Mouse (Mus musculus) stomach, postnatal 0 days (tissue): Measurements from ENCODE around the gene Limd1. TPM values are rescaled to one million over a fixed set of nuclear protein-coding genes. Genes with fewer than 3 reads are reported as not detected.

Experiments used
- ATAC-seq: fragments of 200-750 bp; cut with Nextera tagmentation; 2 replicates; pipeline ENCODE4 v1.8.0; 2017; ENCODE audit not compliant: low FRiP score, low TSS enrichment
- DNase-seq: peaks from one replicate; pipeline ENCODE4 v3.0.0-alpha.2; 2016; ENCODE audit warnings: low spot score
- H3K27ac ChIP-seq: fragments of 300-500 bp; sonication (generic); replicated peaks from 2 replicates; pipeline ENCODE4 v1.5.1; 2014; ENCODE audit warnings: mild to moderate bottlenecking, control low read depth
- H3K27me3 ChIP-seq: fragments of 300-500 bp; sonication (generic); 2 replicates; pipeline ENCODE4 v1.6.1; 2014; ENCODE audit warnings: low read length; ENCODE audit not compliant: control insufficient read depth, insufficient read depth
- H3K36me3 ChIP-seq: fragments of 300-500 bp; sonication (generic); 2 replicates; pipeline ENCODE4 v1.6.1; 2014; ENCODE audit warnings: low read length, mixed read lengths; ENCODE audit not compliant: control insufficient read depth, insufficient read depth
- H3K4me1 ChIP-seq: fragments of 300-500 bp; sonication (generic); replicated peaks from 2 replicates; pipeline ENCODE4 v1.6.1; 2014; ENCODE audit warnings: antibody characterized with exemption; ENCODE audit not compliant: control insufficient read depth, insufficient read depth
- H3K4me2 ChIP-seq: fragments of 300-500 bp; sonication (generic); replicated peaks from 2 replicates; pipeline ENCODE4 v1.6.1; 2014; ENCODE audit warnings: low read depth, mild to moderate bottlenecking, control low read depth, moderate library complexity
- H3K4me3 ChIP-seq: fragments of 300-500 bp; sonication (generic); 2 replicates; pipeline ENCODE4 v1.5.1; 2014; ENCODE audit warnings: low read depth, low read length, control low read depth
- H3K9ac ChIP-seq: fragments of 300-500 bp; sonication (generic); 2 replicates; pipeline ENCODE4 v1.6.1; 2014; ENCODE audit warnings: mild to moderate bottlenecking, low read length, control low read depth, mixed read lengths
- H3K9me3 ChIP-seq: fragments of 300-500 bp; sonication (generic); 2 replicates; pipeline ENCODE4 v1.6.1; 2016; ENCODE audit warnings: low read length; ENCODE audit not compliant: control insufficient read depth
- CTCF ChIP-seq: IDR thresholded peaks from 2 replicates; pipeline ENCODE4 v1.5.1; 2016; ENCODE audit warnings: antibody characterized with exemption, low read depth, mild to moderate bottlenecking, moderate library complexity
- EP300 ChIP-seq: optimal IDR thresholded peaks from 2 replicates; pipeline ENCODE3; 2016; ENCODE audit warnings: antibody characterized with exemption
- WGBS: fragments of 180-500 bp; shearing (Covaris S2); extraction: QIAGEN DNeasy Blood & Tissue Kit; methylation state at CpG from one replicate; pipeline ENCODE4 v1.1.7; 2014; 5-methylcytosine and 5-hydroxymethylcytosine counted together
- polyA plus RNA-seq: library from polyadenylated mRNA; unstranded; fragments of >200 nt; fragmentation: Nextera tagmentation; extraction: Ambion mirVana; gene quantifications from 2 replicates; pipeline ENCODE4 v1.2.1, GENCODE M21; 2015

The Limd1 gene
- polyA plus RNA-seq, 1 experiment from 2014 or later: 22.2 TPM

GRCm38 (mm10) chr9:123485561-123485960 lies 7.1 kb downstream of the Limd1 start:
- no peaks in the 10 kb centered on the region for H3K9me3 ChIP-seq
- H3K27me3 ChIP-seq: no peaks in the 10 kb centered on the region
- ATAC-seq: no peak
- no peak for DNase-seq
- no peak overlapping the region for H3K27ac ChIP-seq
- TF ChIP-seq EP300 (no peak), CTCF (no peak)
- H3K4me1 ChIP-seq: peaks cover 19% of the 10 kb centered on the region
- no peak overlapping the region for H3K4me2 ChIP-seq
- WGBS: 78% methylated on average over 4 of the region's 4 CpGs
- H3K9ac ChIP-seq: no peak overlapping the region
- H3K36me3 ChIP-seq: 0 out of 2 replicates have a peak, but pooled peaks cover 3% of the 10 kb centered on the region
- no peak overlapping the region for H3K4me3 ChIP-seq

- H3K27me3 ChIP-seq: no peaks in the 10 kb centered on the region
- H3K4me1 ChIP-seq: peaks cover 22% of the 10 kb centered on the region
- TF ChIP-seq CTCF (no peak), EP300 (no peak)
- H3K27ac ChIP-seq: peak overlapping the region; percentile 35; the same call in 1 of the 2 replicates
- WGBS: 46% methylated on average over 3 of the region's 3 CpGs
- no peak for DNase-seq
- no peak overlapping the region for H3K4me3 ChIP-seq
- no peak overlapping the region for H3K9ac ChIP-seq
- H3K9me3 ChIP-seq: no peaks in the 10 kb centered on the region
- H3K36me3 ChIP-seq: 0 out of 2 replicates have a peak, but pooled peaks cover 3% of the 10 kb centered on the region
- no peak for ATAC-seq
- no peak overlapping the region for H3K4me2 ChIP-seq
Observed at GRCm38 (mm10) chr9:123486635-123487034, 8.1 kb downstream of the Limd1 start.

GRCm38 (mm10) chr9:123489073-123489472 lies 10.6 kb downstream of the Limd1 start:
- ATAC-seq (no peak), DNase-seq (no peak)
- Histone ChIP-seq H3K9ac (no peak overlapping the region), H3K27ac (no peak overlapping the region; the same call in 1 of the 2 replicates), H3K4me3 (no peak overlapping the region), H3K27me3 (no peaks in the 10 kb centered on the region), H3K36me3 (0 out of 2 replicates have a peak, but pooled peaks cover 3% of the 10 kb centered on the region), H3K4me2 (no peak overlapping the region), H3K4me1 (peaks cover 24% of the 10 kb centered on the region), H3K9me3 (no peaks in the 10 kb centered on the region)
- 41% methylated on average over 2 of the region's 2 CpGs for WGBS
- TF ChIP-seq CTCF: no peak
- TF ChIP-seq EP300: no peak

GRCm38 (mm10) chr9:123489727-123490343 lies 11.3 kb downstream of the Limd1 start:
- no peak overlapping the region for H3K4me3 ChIP-seq
- no peak overlapping the region for H3K9ac ChIP-seq
- H3K4me1 ChIP-seq: peaks cover 22% of the 10 kb centered on the region
- ATAC-seq (no peak), DNase-seq (no peak)
- no peaks in the 10 kb centered on the region for H3K9me3 ChIP-seq
- no peaks in the 10 kb centered on the region for H3K27me3 ChIP-seq
- H3K27ac ChIP-seq: peak overlapping the region; percentile 41
- TF ChIP-seq EP300 (no peak), CTCF (no peak)
- H3K36me3 ChIP-seq: 0 out of 2 replicates have a peak, but pooled peaks cover 3% of the 10 kb centered on the region
- no peak overlapping the region for H3K4me2 ChIP-seq
- WGBS: 49% methylated on average over 9 of the region's 9 CpGs

GRCm38 (mm10) chr9:123490930-123491329 lies 12.4 kb downstream of the Limd1 start:
- H3K4me2 ChIP-seq: 0 out of 2 replicates have a peak overlapping the region, but pooled peaks have one; percentile 17
- whole genome bisulfite sequencing: 29% methylated on average over 5 of the region's 5 CpGs
- H3K4me1 ChIP-seq: peaks cover 25% of the 10 kb centered on the region
- TF ChIP-seq CTCF: no peak
- TF ChIP-seq EP300: no peak
- no peak overlapping the region for H3K4me3 ChIP-seq
- no peaks in the 10 kb centered on the region for H3K9me3 ChIP-seq
- H3K27ac ChIP-seq: peak overlapping the region; percentile 50
- no peaks in the 10 kb centered on the region for H3K27me3 ChIP-seq
- H3K9ac ChIP-seq: no peak overlapping the region
- ATAC-seq (peak; percentile 60; the same call in 1 of the 2 replicates), DNase-seq (no peak)
- H3K36me3 ChIP-seq: no peaks in the 10 kb centered on the region

GRCm38 (mm10) chr9:123491917-123492585 lies 13.5 kb downstream of the Limd1 start:
- Histone ChIP-seq H3K9me3 (no peaks in the 10 kb centered on the region), H3K27ac (peak overlapping the region; percentile 63), H3K4me3 (no peak overlapping the region), H3K4me2 (no peak overlapping the region), H3K4me1 (peaks cover 23% of the 10 kb centered on the region), H3K36me3 (no peaks in the 10 kb centered on the region), H3K27me3 (no peaks in the 10 kb centered on the region), H3K9ac (no peak overlapping the region)
- ATAC-seq: peak; percentile 47; the same call in 1 of the 2 replicates
- 45% methylated on average over 9 of the region's 9 CpGs for WGBS
- DNase-seq: peak; percentile 60
- TF ChIP-seq EP300 (no peak), CTCF (no peak)
